8 mouse cellular contexts compared by ENCODE assay signal in genomic region chr9:57723315-57723715, GRCm38 (mm10). TPM values are rescaled to one million over a fixed set of nuclear protein-coding genes. Genes with fewer than 3 reads are reported as not detected.
DNase-seq lines count a peak whose midpoint lies in the region; ATAC-seq and TF ChIP-seq lines count a peak whose summit lies in the region.

No protein-coding gene starts in this region.

- no peak for TF ChIP-seq CTCF in cerebellum, adult 2 months (IDR thresholded peaks at IDR 0.05; ENCODE audit: borderline replicate concordance, insufficient read depth, low read depth, low read length)

- H3K4me1 ChIP-seq in midbrain, embryonic 14.5 days (ENCODE audit: control insufficient read depth, insufficient read depth, low read length), result no peaks in the 10 kb centered on the region
- no peaks in the 10 kb centered on the region for H3K4me1 ChIP-seq in midbrain, embryonic 10.5 days
- peaks cover 6% of the 10 kb centered on the region; the same call in 1 of the 2 replicates for H3K4me1 ChIP-seq in cerebellum, adult 2 months (ENCODE audit: control insufficient read depth, insufficient read depth, low read length)
- peaks cover 0 to 11% of the 10 kb centered on the region in 2 experiments; a peak in 2 of 4 replicates for H3K4me1 ChIP-seq in heart, embryonic 14.5 days (ENCODE audit: control insufficient read depth in 2 of 2, insufficient read depth in 2 of 2, low read length in 2 of 2)

- no peak for TF ChIP-seq POLR2A in cerebellum, adult 2 months (IDR thresholded peaks at IDR 0.05; ENCODE audit: borderline replicate concordance, insufficient read depth, low read length)

- ATAC-seq in midbrain, embryonic 14.5 days (ENCODE audit: low FRiP score, low TSS enrichment), result no peak
- ATAC-seq in heart, embryonic 14.5 days (ENCODE audit: insufficient number of reproducible peaks, insufficient read depth, low FRiP score, low read depth), result no peak
- ATAC-seq in neutrophil, adult 5-6 weeks (ENCODE audit: extremely low read depth, insufficient number of reproducible peaks, low FRiP score, poor library complexity, severe bottlenecking), result peak; percentile 51; the same call in 1 of the 2 replicates
- ATAC-seq in erythroblast, adult 5-6 weeks (replicated peaks; ENCODE audit: low FRiP score, poor library complexity, severe bottlenecking), result no peak

- no peak overlapping the region for H3K4me3 ChIP-seq in midbrain, embryonic 14.5 days (replicated peaks; ENCODE audit: low read depth, low read length)
- no peak overlapping the region for H3K4me3 ChIP-seq in midbrain, embryonic 10.5 days
- H3K4me3 ChIP-seq in cerebellum, adult 2 months (replicated peaks; ENCODE audit: insufficient read depth, low read depth, low read length), result no peak overlapping the region
- H3K4me3 ChIP-seq in heart, embryonic 14.5 days (ENCODE audit: control insufficient read depth in 1 of 2, insufficient read depth in 1 of 2, low read depth in 1 of 2, low read length in 2 of 2), result no peak overlapping the region

- no peak overlapping the region for H3K9ac ChIP-seq in midbrain, embryonic 14.5 days (replicated peaks; ENCODE audit: low read length)
- no peak overlapping the region for H3K9ac ChIP-seq in heart, embryonic 14.5 days (ENCODE audit: low read length)

- 84% methylated on average over 5 of the region's 5 CpGs for WGBS in midbrain, embryonic 14.5 days
- 83% methylated on average over 5 of the region's 5 CpGs for WGBS in midbrain, embryonic 10.5 days
- 2% methylated on average over 5 of the region's 5 CpGs for WGBS in cerebellum, adult 2 months
- 46% methylated on average over 5 of the region's 5 CpGs for WGBS in heart, embryonic 14.5 days

- H3K36me3 ChIP-seq in midbrain, embryonic 14.5 days (ENCODE audit: control insufficient read depth, insufficient read depth, low read length), result peaks cover 53% of the 10 kb centered on the region
- H3K36me3 ChIP-seq in midbrain, embryonic 10.5 days, result peaks cover 79% of the 10 kb centered on the region
- peaks cover 56% of the 10 kb centered on the region for H3K36me3 ChIP-seq in heart, embryonic 14.5 days (ENCODE audit: control insufficient read depth, insufficient read depth, low read length)

- H3K4me2 ChIP-seq in midbrain, embryonic 14.5 days (ENCODE audit: low read length), result no peak overlapping the region
- H3K4me2 ChIP-seq in heart, embryonic 14.5 days (ENCODE audit: low read length), result no peak overlapping the region

- H3K27me3 ChIP-seq in midbrain, embryonic 14.5 days (ENCODE audit: control insufficient read depth, insufficient read depth, low read length), result no peaks in the 10 kb centered on the region
- no peaks in the 10 kb centered on the region for H3K27me3 ChIP-seq in midbrain, embryonic 10.5 days (ENCODE audit: low read depth, poor library complexity, severe bottlenecking)
- no peaks in the 10 kb centered on the region for H3K27me3 ChIP-seq in cerebellum, adult 2 months (ENCODE audit: control insufficient read depth, insufficient read depth, low read length)
- H3K27me3 ChIP-seq in heart, embryonic 14.5 days (ENCODE audit: control insufficient read depth, insufficient read depth, low read length), result no peaks in the 10 kb centered on the region

- no peaks in the 10 kb centered on the region for H3K9me3 ChIP-seq in midbrain, embryonic 14.5 days (ENCODE audit: control insufficient read depth, low read length)
- H3K9me3 ChIP-seq in midbrain, embryonic 10.5 days (replicated peaks), result no peaks in the 10 kb centered on the region
- H3K9me3 ChIP-seq in heart, embryonic 14.5 days (ENCODE audit: control insufficient read depth, low read length), result no peaks in the 10 kb centered on the region

- peak; percentile 36 for DNase-seq in midbrain, embryonic 14.5 days
- DNase-seq in midbrain, embryonic 10.5 days (ENCODE audit: low spot score), result no peak
- peak; percentile 71 to 77 for DNase-seq in cerebellum, adult 2 months
- peak; percentile 38 to 52 for DNase-seq in left cerebral cortex, adult 18-20 months (ENCODE audit: low spot score in 2 of 2)
- DNase-seq in spleen, postnatal 10 days (ENCODE audit: low spot score in 2 of 2), result no peak

- H3K27ac ChIP-seq in midbrain, embryonic 14.5 days (replicated peaks; ENCODE audit: low read depth, low read length), result no peak overlapping the region
- no peak overlapping the region for H3K27ac ChIP-seq in midbrain, embryonic 10.5 days (replicated peaks)
- H3K27ac ChIP-seq in cerebellum, adult 2 months (ENCODE audit: insufficient read depth, low read length), result 0 out of 2 replicates have a peak overlapping the region, but pooled peaks have one; percentile 52
- peak overlapping the region; percentile 16 to 20; a peak in 1 of 4 replicates for H3K27ac ChIP-seq in heart, embryonic 14.5 days (replicated peaks in 1 of 2; ENCODE audit: control insufficient read depth in 1 of 2, insufficient read depth in 1 of 2, low read depth in 2 of 2, low read length in 2 of 2)

RNA-seq across cellular contexts. Expression of gene Edc3, which starts 15.0 kb away (rescaled TPM):
- polyA plus RNA-seq in midbrain, embryonic 14.5 days (2014; fragmentation: Nextera tagmentation; extraction: Ambion mirVana), result 24.6 and 27.7 TPM in 2 replicates
- polyA plus RNA-seq in midbrain, embryonic 10.5 days (2016; fragmentation: Nextera tagmentation; extraction: Ambion mirVana), result 42.8 and 46.6 TPM in 2 replicates
- 16.1 TPM in 2 replicates for polyA plus RNA-seq in cerebellum, adult 2 months (2012; rRNA removed)
- 11.0 and 12.6 TPM in 2 replicates for polyA plus RNA-seq in heart, embryonic 14.5 days (2014; fragmentation: Nextera tagmentation; extraction: Ambion mirVana)
- 10 to 100 TPM; 15.2 to 16.0 TPM for total RNA-seq in left cerebral cortex, adult 18-20 months (2021)
- 4.5 and 5.8 TPM in 2 replicates for total RNA-seq in neutrophil, adult 5-6 weeks (2017)
- total RNA-seq in erythroblast, adult 5-6 weeks (2015; ENCODE audit: low replicate concordance), result 2.9 and 3.3 TPM in 2 replicates
- 1.5 and 6.7 TPM in 2 replicates for total RNA-seq in erythroblast, adult 5-6 weeks (2017; ENCODE audit: low replicate concordance)

RNA-seq across cellular contexts. Expression of gene Cyp1a1, which starts 35.6 kb away (rescaled TPM):
- polyA plus RNA-seq in midbrain, embryonic 14.5 days (2014; fragmentation: Nextera tagmentation; extraction: Ambion mirVana), result 0.08 TPM in 1 of 2 replicates, not detected in the other
- polyA plus RNA-seq in midbrain, embryonic 10.5 days (2016; fragmentation: Nextera tagmentation; extraction: Ambion mirVana), result 0.04 TPM in 1 of 2 replicates, not detected in the other
- 0.10 and 0.11 TPM in 2 replicates for polyA plus RNA-seq in cerebellum, adult 2 months (2012; rRNA removed)
- polyA plus RNA-seq in heart, embryonic 14.5 days (2014; fragmentation: Nextera tagmentation; extraction: Ambion mirVana), result 0.12 TPM in 1 of 2 replicates, not detected in the other
- total RNA-seq in left cerebral cortex, adult 18-20 months (2021), result under 1 TPM in 1 of 2 experiments, not detected in 1; 0.16 TPM
- total RNA-seq in neutrophil, adult 5-6 weeks (2017), result not detected in 2 replicates
- not detected in 2 replicates for total RNA-seq in erythroblast, adult 5-6 weeks (2015; ENCODE audit: low replicate concordance)
- total RNA-seq in erythroblast, adult 5-6 weeks (2017; ENCODE audit: low replicate concordance), result not detected in 2 replicates

RNA-seq across cellular contexts. Expression of gene Cyp1a2, which starts 39.8 kb away (rescaled TPM):
- not detected in 2 replicates for polyA plus RNA-seq in midbrain, embryonic 14.5 days (2014; fragmentation: Nextera tagmentation; extraction: Ambion mirVana)
- not detected in 2 replicates for polyA plus RNA-seq in midbrain, embryonic 10.5 days (2016; fragmentation: Nextera tagmentation; extraction: Ambion mirVana)
- not detected in 2 replicates for polyA plus RNA-seq in cerebellum, adult 2 months (2012; rRNA removed)
- not detected in 2 replicates for polyA plus RNA-seq in heart, embryonic 14.5 days (2014; fragmentation: Nextera tagmentation; extraction: Ambion mirVana)
- total RNA-seq in left cerebral cortex, adult 18-20 months (2021), result not detected
- not detected in 2 replicates for total RNA-seq in neutrophil, adult 5-6 weeks (2017)
- total RNA-seq in erythroblast, adult 5-6 weeks (2015; ENCODE audit: low replicate concordance), result not detected in 2 replicates
- not detected in 2 replicates for total RNA-seq in erythroblast, adult 5-6 weeks (2017; ENCODE audit: low replicate concordance)

RNA-seq across cellular contexts. Expression of gene Clk3, which starts 42.3 kb away (rescaled TPM):
- 66.3 and 68.7 TPM in 2 replicates for polyA plus RNA-seq in midbrain, embryonic 14.5 days (2014; fragmentation: Nextera tagmentation; extraction: Ambion mirVana)
- polyA plus RNA-seq in midbrain, embryonic 10.5 days (2016; fragmentation: Nextera tagmentation; extraction: Ambion mirVana), result 100 and 106 TPM in 2 replicates
- polyA plus RNA-seq in cerebellum, adult 2 months (2012; rRNA removed), result 144 TPM in 2 replicates
- polyA plus RNA-seq in heart, embryonic 14.5 days (2014; fragmentation: Nextera tagmentation; extraction: Ambion mirVana), result 46.3 and 53.2 TPM in 2 replicates
- 10 to 100 TPM; 77.8 to 88.3 TPM for total RNA-seq in left cerebral cortex, adult 18-20 months (2021)
- 110 and 117 TPM in 2 replicates for total RNA-seq in neutrophil, adult 5-6 weeks (2017)
- total RNA-seq in erythroblast, adult 5-6 weeks (2015; ENCODE audit: low replicate concordance), result 234 and 296 TPM in 2 replicates
- total RNA-seq in erythroblast, adult 5-6 weeks (2017; ENCODE audit: low replicate concordance), result 403 and 420 TPM in 2 replicates

Comparison
In these comparisons a context has a peak if more than half of its experiments do, and no peak if none do; other contexts are left out.
1. DNase-seq: peak in midbrain, embryonic 14.5 days (single experiment), cerebellum, adult 2 months (2 of 2) and left cerebral cortex, adult 18-20 months (2 of 2); none in midbrain, embryonic 10.5 days (single experiment) and spleen, postnatal 10 days (0 of 2).
2. H3K27ac ChIP-seq: peak in cerebellum, adult 2 months (single experiment) and heart, embryonic 14.5 days (2 of 2); none in midbrain, embryonic 14.5 days (single experiment) and midbrain, embryonic 10.5 days (single experiment).